Mouse (Mus musculus) retina, embryonic 14.5 days (tissue): ENCODE results near the gene Mmgt2.
"Not testable (repeated sequence)": the region's sequence is repeated elsewhere in the genome, so short reads cannot be mapped to it uniquely, and the experiment has no call there.

Experiments
- DNase-seq: peaks from one replicate; pipeline ENCODE4 v3.0.0-alpha.2; 2015; ENCODE audit warnings: low spot score

Gene Mmgt2

GRCm38 (mm10) chr11:62645732-62646494, 2.6 kb upstream of the Mmgt2 start:
- DNase-seq, result no peak

DNA sequence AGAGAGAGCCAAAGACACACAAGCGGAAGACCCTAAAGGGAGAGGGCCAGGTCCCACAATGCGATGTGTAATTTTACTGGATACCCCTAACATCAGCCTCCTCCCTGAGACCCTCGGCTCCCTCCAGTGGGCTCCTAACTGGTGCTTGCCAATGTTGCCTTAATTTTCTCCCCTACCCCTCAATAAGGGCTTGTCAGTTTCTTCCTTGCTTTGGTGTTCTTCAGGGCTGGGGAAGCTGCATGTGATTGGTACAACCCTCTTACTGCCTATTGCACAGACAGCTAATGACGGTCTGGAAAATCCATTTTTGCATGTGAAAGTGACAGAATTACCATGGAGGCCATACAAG, 2.0 kb upstream of the Mmgt2 start:
- no peak for DNase-seq

DNA sequence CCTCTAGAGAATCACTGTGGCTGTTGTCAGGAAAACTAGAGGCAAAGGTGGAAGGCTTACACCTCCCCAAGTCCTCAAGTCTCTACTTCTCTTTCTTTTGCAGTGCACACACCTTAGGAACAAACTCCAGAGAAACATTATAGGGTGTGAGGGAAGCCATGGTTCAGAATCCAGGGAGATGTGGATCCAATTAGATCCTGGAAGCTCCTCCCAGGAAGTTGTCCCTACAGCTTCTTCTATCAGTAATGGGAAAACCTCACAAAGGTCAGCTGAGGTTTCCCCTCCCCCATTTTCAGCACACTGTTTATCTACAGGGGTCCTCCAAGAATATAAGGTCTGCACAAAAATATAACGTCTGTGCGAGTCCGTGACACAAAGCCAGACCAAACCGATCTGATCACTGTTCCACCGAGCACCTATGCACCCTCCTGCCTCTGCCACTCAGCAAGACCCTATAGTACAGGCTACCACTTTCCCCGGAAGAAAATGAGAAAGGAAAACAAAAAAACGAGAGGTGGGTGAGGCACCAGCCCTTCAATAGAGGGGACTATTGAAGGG, 1.4 kb upstream of the Mmgt2 start:
- no peak for DNase-seq

- DNase-seq, result peak; percentile 68
Observed at GRCm38 (mm10) chr11:62647661-62648590, 538 bp upstream of the Mmgt2 start, which contains the start of gene Lrrc75a. Gene Lrrc75a, minus strand, starts transcription at chr11:62648523.

GRCm38 (mm10) chr11:62649803-62650202, 1.3 kb downstream of the Mmgt2 start:
- DNase-seq, result not testable (repeated sequence)

GRCm38 (mm10) chr11:62651563-62651962, 3.1 kb downstream of the Mmgt2 start:
- no peak for DNase-seq

DNA sequence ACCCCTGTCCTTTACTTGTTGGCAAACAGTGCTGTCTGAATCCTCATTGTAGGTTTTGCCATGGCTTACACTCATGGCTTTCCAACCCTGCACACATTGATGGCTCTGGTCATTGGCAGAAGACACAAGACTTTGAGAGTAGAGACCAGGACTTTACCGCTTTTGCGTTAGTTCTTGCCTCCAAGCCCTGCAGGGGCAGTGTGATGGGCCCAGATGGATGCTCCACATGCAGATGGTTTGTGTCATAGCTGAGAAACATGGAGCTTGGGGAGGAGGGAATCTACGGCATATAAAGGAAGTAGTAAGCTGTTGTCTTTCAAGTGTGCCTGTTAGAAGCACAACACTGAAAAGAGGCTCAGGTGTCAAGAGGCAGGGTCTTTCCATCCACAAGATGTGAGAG, 3.6 kb downstream of the Mmgt2 start:
- DNase-seq, result no peak

DNA sequence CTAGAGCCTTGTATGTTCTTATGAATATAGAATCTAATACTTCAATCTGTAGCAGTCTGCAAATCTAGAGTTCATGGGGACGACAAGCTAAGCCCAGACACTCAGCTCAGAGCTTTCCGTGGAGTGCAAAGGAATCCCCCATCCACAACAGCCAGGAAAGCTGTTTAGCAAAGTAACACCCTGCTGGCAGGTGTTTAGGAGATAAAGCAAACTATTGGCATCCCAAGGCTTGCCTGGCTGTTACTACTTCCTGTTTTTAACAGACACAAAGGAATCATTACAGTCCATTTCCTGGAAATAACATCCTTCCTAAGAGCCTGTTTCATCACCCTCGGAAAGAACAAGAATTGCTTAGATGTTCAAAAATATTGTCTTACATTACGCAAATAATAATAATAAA, 12.4 kb downstream of the Mmgt2 start:
- no peak for DNase-seq

DNA sequence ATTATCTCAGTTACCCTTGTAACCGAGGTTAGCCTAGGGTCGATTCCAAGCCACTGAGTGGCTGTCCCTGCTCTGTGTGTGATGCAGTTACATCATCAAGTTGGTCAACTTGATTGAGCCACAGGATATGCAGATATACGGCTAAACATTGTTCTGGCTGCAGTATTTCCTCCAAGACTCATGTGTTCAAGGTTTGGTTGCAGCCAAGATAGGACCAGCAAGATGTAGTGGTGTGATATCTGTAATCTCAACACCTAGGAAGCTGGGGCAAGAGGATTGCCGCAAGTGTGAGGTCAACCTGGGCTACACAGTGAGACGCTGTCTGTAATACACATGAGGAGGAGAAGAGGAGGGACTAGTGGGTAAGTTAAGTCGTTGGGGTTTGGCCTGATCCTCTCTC, 15.8 kb downstream of the Mmgt2 start:
- DNase-seq, result no peak

GRCm38 (mm10) chr11:62668986-62669385, 20.5 kb downstream of the Mmgt2 start:
- no peak for DNase-seq

- DNase-seq, result no peak
Observed at GRCm38 (mm10) chr11:62669471-62669870, 21.0 kb downstream of the Mmgt2 start.

DNA sequence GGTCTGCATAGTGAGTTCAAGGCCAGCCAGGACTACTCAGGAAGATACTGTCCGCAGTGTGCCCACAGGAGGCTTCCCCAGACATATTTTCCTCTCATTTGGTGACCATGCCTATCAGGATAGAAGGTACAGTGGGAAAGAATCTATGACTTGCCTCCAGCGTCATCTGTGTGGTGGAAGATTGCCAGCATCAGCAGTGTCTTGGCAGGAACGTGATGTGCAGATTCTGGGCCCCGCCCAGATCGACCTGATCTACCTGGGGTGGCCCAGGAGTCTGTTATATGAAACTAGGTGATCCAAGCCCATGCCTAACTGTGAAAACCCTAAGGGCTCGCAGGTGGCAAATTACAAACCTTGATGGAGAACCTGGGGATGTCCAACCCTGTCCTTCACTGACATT, 21.5 kb downstream of the Mmgt2 start:
- no peak for DNase-seq

DNA sequence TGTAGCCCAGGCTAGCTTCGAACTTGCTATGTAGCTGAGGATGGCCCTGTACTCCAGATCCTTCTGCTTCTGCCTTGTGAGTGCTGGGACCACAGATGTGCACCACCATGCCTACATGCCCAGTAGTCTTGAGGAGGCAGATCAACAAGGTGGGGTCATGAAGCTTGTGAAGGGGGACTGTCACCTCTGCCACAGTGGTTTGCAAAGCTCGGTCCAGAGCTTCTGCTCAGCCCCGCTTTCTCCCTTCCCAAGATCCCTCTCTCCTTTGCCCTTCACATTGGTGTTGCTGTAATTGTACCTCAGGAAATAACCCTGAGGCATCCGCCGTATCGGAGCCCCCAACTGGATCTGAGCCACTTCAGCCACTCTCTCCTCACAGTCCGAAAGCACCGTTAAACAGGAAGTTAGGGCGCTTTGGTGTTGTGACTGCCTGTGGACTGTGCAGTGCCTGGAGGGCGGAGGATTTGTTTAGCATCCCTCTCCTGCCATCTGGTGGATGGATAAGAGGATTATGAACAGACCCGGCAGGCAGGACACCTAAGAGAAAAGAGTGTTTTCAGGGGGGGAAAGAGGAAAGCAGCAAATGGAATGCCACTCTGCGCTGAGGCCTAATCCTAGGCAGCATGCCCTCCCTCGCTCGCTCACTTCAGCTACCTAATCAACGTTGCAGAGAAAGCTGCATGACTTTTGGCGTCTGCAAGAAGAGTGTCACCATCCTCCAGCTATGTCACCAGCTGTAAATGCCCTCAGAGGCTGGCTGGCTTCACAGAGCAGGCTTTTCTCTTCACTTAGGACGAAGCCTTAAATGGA, 27.2 kb downstream of the Mmgt2 start:
- DNase-seq, result peak; percentile 92

DNA sequence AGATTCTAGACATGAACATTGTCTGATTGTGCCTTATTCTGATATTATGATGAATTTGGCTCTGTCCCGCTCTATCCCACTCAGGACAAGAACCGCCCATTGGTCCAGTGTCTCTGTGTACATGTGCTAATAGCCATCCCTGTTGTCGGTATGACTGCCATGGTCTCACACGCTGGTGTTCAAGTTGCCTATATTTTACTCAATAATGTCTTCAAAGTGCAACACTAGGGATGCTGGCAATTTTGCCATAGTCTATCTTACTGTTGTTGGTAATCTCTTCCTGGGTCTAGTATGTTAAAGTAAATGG, 27.8 kb downstream of the Mmgt2 start:
- DNase-seq, result no peak

DNA sequence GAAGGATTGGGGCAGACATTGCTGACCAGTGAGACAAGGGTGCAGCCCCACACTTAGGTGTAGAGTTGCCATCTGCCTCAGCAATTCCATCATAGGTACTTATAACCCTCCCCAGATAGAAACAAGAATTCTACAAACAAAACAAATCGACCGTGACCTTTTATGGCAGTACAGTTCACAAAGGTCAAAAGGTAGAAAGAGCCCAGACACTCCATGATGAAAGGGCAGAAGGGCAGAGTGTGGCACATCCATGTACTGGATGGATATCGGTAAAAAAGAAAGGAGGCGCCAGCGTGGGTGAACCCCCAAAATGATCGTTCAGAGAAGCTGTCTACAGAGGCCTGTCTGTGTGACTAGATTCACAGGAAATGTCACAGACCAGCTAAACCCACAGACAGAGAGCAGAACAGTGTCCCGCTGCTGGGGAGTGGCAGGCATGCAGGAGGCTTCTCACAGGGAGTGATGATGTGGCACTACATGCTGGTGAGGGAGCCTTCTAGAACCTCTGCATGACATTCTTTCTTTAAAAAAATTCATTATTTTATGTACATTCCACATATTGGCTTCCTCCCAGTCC, 30.4 kb downstream of the Mmgt2 start:
- DNase-seq, result no peak

DNA sequence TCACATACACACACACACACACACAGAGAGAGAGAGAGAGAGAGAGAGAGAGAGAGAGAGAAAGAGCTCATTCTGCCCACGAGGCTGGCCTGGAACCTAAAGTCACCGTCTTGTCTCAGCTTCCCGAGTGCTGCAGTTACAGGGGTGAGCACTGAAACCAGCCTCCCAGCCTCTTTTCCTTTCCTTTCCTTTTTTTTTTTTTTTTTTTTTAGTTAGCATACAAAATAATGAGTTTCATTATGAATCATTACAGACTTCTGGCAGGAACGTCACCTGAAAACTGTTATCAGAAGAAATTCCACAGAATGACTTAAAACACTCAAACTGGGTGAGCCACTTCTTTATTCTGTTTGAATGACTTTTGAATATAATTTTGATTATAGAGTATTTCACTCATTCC, 31.5 kb downstream of the Mmgt2 start:
- DNase-seq, result no peak

- no peak for DNase-seq
Observed at GRCm38 (mm10) chr11:62691592-62691991, 43.1 kb downstream of the Mmgt2 start.

- DNase-seq, result peak; percentile 94
Observed at GRCm38 (mm10) chr11:62693299-62694184, 45.1 kb downstream of the Mmgt2 start.

GRCm38 (mm10) chr11:62695126-62695525, 46.7 kb downstream of the Mmgt2 start:
- DNase-seq, result no peak

GRCm38 (mm10) chr11:62699749-62700148, 51.3 kb downstream of the Mmgt2 start:
- DNase-seq, result no peak

DNA sequence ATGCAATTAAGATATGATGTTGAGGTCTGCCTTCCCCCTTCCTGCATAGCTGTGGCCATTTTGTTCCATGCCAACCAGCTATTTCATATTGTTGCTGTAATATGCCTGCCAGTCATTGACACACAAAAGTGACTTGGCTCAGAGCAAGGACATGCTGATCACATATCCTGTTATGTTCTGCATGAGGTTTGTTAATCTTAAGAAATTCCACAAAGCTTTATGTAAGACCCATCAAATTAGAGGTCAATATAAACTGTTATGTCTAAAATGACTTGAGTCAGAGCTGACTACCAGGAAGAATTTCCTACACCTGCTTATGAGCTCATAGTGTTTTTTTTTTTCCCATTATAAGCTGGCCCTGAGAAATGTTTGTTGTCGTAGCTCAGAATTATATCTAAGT, 52.8 kb downstream of the Mmgt2 start:
- no peak for DNase-seq
